Mouse (Mus musculus): Measurements from ENCODE around the gene Eif2b3.

GRCm38 (mm10) chr4:117131890-117132793 lies 112.9 kb downstream of the Eif2b3 start:
- no peak for TF ChIP-seq GATA1 (IDR thresholded peaks at IDR 0.05; ENCODE audit: low read length)
- no peak for TF ChIP-seq TAL1 (IDR thresholded peaks at IDR 0.05; ENCODE audit: low read length)

All from erythroblast, embryonic 14.5 days (primary cell).